Mouse (Mus musculus): ENCODE data around the gene Mboat7. TPM values are rescaled to one million over a fixed set of nuclear protein-coding genes. Genes with fewer than 3 reads are reported as not detected.
"Not testable (repeated sequence)": the region's sequence is repeated elsewhere in the genome, so short reads cannot be mapped to it uniquely, and the experiment has no call there.

Gene Mboat7
- total and polyA plus RNA-seq, 2 experiments from 2014 or later, result 107 to 165 TPM

- WGBS, result 3% methylated on average over 42 of the region's 42 CpGs
- H3K9ac ChIP-seq, result peak within 1 kb of the TSS; percentile 72
- peak; percentile 49; the same call in 1 of the 2 replicates for TF ChIP-seq CTCF (IDR thresholded peaks at IDR 0.05; ENCODE audit: low read depth)
- peak; percentile 99 for DNase-seq
- H3K4me3 ChIP-seq (ENCODE audit: low read depth, low read length), result peak within 1 kb of the TSS; percentile 64
- peaks cover 39% of the 10 kb centered on the region for H3K36me3 ChIP-seq (ENCODE audit: insufficient read depth)
- peaks cover 16% of the 10 kb centered on the region for H3K4me1 ChIP-seq (ENCODE audit: insufficient read depth)
- H3K9me3 ChIP-seq (ENCODE audit: low read length), result no peaks in the 10 kb centered on the region
- ATAC-seq, result peak; percentile 96
- peak within 1 kb of the TSS; percentile 70 for H3K4me2 ChIP-seq (ENCODE audit: low read depth)
- H3K27ac ChIP-seq (ENCODE audit: low read depth, low read length), result peak within 1 kb of the TSS; percentile 95
- no peaks in the 10 kb centered on the region for H3K27me3 ChIP-seq (ENCODE audit: insufficient read depth, low read length)
Observed at GRCm38 (mm10) chr7:3703879-3704441, 10.6 kb upstream of the Mboat7 start, which contains the start of gene Rps9. TSS of gene Rps9 (plus strand) at chr7:3703993.

- H3K9me3 ChIP-seq (ENCODE audit: low read length), result no peaks in the 10 kb centered on the region
- H3K9ac ChIP-seq, result peak overlapping the region; percentile 72
- no peak for TF ChIP-seq CTCF (IDR thresholded peaks at IDR 0.05; ENCODE audit: low read depth)
- H3K27me3 ChIP-seq (ENCODE audit: insufficient read depth, low read length), result no peaks in the 10 kb centered on the region
- H3K4me2 ChIP-seq (ENCODE audit: low read depth), result peak overlapping the region; percentile 70
- ATAC-seq (peak; percentile 42), DNase-seq (no peak)
- H3K27ac ChIP-seq (ENCODE audit: low read depth, low read length), result peak overlapping the region; percentile 95
- H3K4me1 ChIP-seq (ENCODE audit: insufficient read depth), result peaks cover 16% of the 10 kb centered on the region
- H3K4me3 ChIP-seq (ENCODE audit: low read depth, low read length), result peak overlapping the region; percentile 64
- WGBS, result 22% methylated on average over 6 of the region's 6 CpGs
- H3K36me3 ChIP-seq (ENCODE audit: insufficient read depth), result peaks cover 45% of the 10 kb centered on the region
Observed at GRCm38 (mm10) chr7:3703148-3703878, 10.0 kb upstream of the Mboat7 start.

GRCm38 (mm10) chr7:3698471-3698870, 5.1 kb upstream of the Mboat7 start:
- no peak for DNase-seq
- Histone ChIP-seq H3K4me2 (ENCODE audit: low read depth) (no peak overlapping the region), H3K9me3 (ENCODE audit: low read length) (no peaks in the 10 kb centered on the region), H3K36me3 (ENCODE audit: insufficient read depth) (peaks cover 39% of the 10 kb centered on the region), H3K4me1 (ENCODE audit: insufficient read depth) (0 out of 2 replicates have a peak, but pooled peaks cover 2% of the 10 kb centered on the region), H3K27me3 (ENCODE audit: insufficient read depth, low read length) (no peaks in the 10 kb centered on the region), H3K4me3 (ENCODE audit: low read depth, low read length) (no peak overlapping the region), H3K27ac (ENCODE audit: low read depth, low read length) (no peak overlapping the region), H3K9ac (no peak overlapping the region)
- no peak for TF ChIP-seq CTCF (IDR thresholded peaks at IDR 0.05; ENCODE audit: low read depth)
- no peak for ATAC-seq
- 96% methylated on average over 6 of the region's 6 CpGs for WGBS

GRCm38 (mm10) chr7:3694949-3695305, 1.6 kb upstream of the Mboat7 start:
- H3K27me3 ChIP-seq (ENCODE audit: insufficient read depth, low read length); H3K9me3 ChIP-seq (ENCODE audit: low read length); DNase-seq; ATAC-seq: not testable (repeated sequence)
- Histone ChIP-seq H3K4me1 (ENCODE audit: insufficient read depth) (peaks cover 12% of the 10 kb centered on the region; the same call in 1 of the 2 replicates), H3K36me3 (ENCODE audit: insufficient read depth) (peaks cover 25% of the 10 kb centered on the region), H3K4me3 (ENCODE audit: low read depth, low read length) (peak overlapping the region; percentile 56), H3K9ac (peak overlapping the region; percentile 73), H3K4me2 (ENCODE audit: low read depth) (peak overlapping the region; percentile 79), H3K27ac (ENCODE audit: low read depth, low read length) (peak overlapping the region; percentile 84)
- 7% methylated on average over 9 of the region's 9 CpGs for WGBS

GRCm38 (mm10) chr7:3694076-3694948, 989 bp upstream of the Mboat7 start:
- H3K27ac ChIP-seq (ENCODE audit: low read depth, low read length), result peak overlapping the region; percentile 84
- ATAC-seq (peak; percentile 27), DNase-seq (peak; percentile 85)
- H3K9me3 ChIP-seq (ENCODE audit: low read length), result no peaks in the 10 kb centered on the region
- H3K27me3 ChIP-seq (ENCODE audit: insufficient read depth, low read length), result no peaks in the 10 kb centered on the region
- peak overlapping the region; percentile 73 for H3K9ac ChIP-seq
- no peak for TF ChIP-seq CTCF (IDR thresholded peaks at IDR 0.05; ENCODE audit: low read depth)
- peak overlapping the region; percentile 79 for H3K4me2 ChIP-seq (ENCODE audit: low read depth)
- H3K4me1 ChIP-seq (ENCODE audit: insufficient read depth), result peaks cover 12% of the 10 kb centered on the region; the same call in 1 of the 2 replicates
- peak overlapping the region; percentile 56 for H3K4me3 ChIP-seq (ENCODE audit: low read depth, low read length)
- peaks cover 27% of the 10 kb centered on the region; the same call in 1 of the 2 replicates for H3K36me3 ChIP-seq (ENCODE audit: insufficient read depth)
- WGBS, result under 1% methylated on average over 53 of the region's 55 CpGs

GRCm38 (mm10) chr7:3693809-3694075, 419 bp upstream of the Mboat7 start:
- under 1% methylated on average over 18 of the region's 18 CpGs for WGBS
- peak; percentile 23 for ATAC-seq

More at GRCm38 (mm10) chr7:3693809-3694075, 419 bp upstream of the Mboat7 start:
- H3K4me1 ChIP-seq (ENCODE audit: insufficient read depth), result peaks cover 12% of the 10 kb centered on the region; the same call in 1 of the 2 replicates
- H3K4me2 ChIP-seq (ENCODE audit: low read depth), result peak overlapping the region; percentile 79
- peak; percentile 84 for DNase-seq
- no peaks in the 10 kb centered on the region for H3K9me3 ChIP-seq (ENCODE audit: low read length)
- H3K9ac ChIP-seq, result peak overlapping the region; percentile 73
- no peaks in the 10 kb centered on the region for H3K27me3 ChIP-seq (ENCODE audit: insufficient read depth, low read length)
- peak overlapping the region; percentile 84 for H3K27ac ChIP-seq (ENCODE audit: low read depth, low read length)
- peak overlapping the region; percentile 56 for H3K4me3 ChIP-seq (ENCODE audit: low read depth, low read length)
- peaks cover 22% of the 10 kb centered on the region; the same call in 1 of the 2 replicates for H3K36me3 ChIP-seq (ENCODE audit: insufficient read depth)
- TF ChIP-seq CTCF (IDR thresholded peaks at IDR 0.05; ENCODE audit: low read depth), result no peak
